Mouse (Mus musculus): ENCODE measurements at regions not wholly inside any gene's neighbourhood (a gene's known extent, or its start where the extent isn't known, plus 50 kb on each side); places are given as distances from the start of the nearest gene placed in this dataset.

GRCm38 (mm10) chr13:99606606-99606990 is 90.3 kb upstream of the Map1b start:
- H3K4me3 ChIP-seq = no peak overlapping the region
- DNase-seq (ENCODE audit: low spot score) = no peak
- H3K27ac ChIP-seq = no peak overlapping the region
- no peaks in the 10 kb centered on the region for H3K36me3 ChIP-seq
- 41% methylated on average over 1 of the region's 1 CpGs for WGBS
- H3K4me1 ChIP-seq = peaks cover 37% of the 10 kb centered on the region
- H3K9me3 ChIP-seq (replicated peaks) = peaks cover 2% of the 10 kb centered on the region; the same call in 1 of the 2 replicates
- no peaks in the 10 kb centered on the region for H3K27me3 ChIP-seq (ENCODE audit: low read depth, poor library complexity, severe bottlenecking)

GRCm38 (mm10) chr13:99605866-99606605 is 89.7 kb upstream of the Map1b start:
- 76% methylated on average over 2 of the region's 2 CpGs for WGBS
- H3K4me3 ChIP-seq = no peak overlapping the region
- H3K4me1 ChIP-seq = peaks cover 37% of the 10 kb centered on the region
- no peaks in the 10 kb centered on the region for H3K36me3 ChIP-seq
- peaks cover 2% of the 10 kb centered on the region; the same call in 1 of the 2 replicates for H3K9me3 ChIP-seq (replicated peaks)
- H3K27ac ChIP-seq = no peak overlapping the region
- no peak for DNase-seq (ENCODE audit: low spot score)
- H3K27me3 ChIP-seq (ENCODE audit: low read depth, poor library complexity, severe bottlenecking) = no peaks in the 10 kb centered on the region

DNA sequence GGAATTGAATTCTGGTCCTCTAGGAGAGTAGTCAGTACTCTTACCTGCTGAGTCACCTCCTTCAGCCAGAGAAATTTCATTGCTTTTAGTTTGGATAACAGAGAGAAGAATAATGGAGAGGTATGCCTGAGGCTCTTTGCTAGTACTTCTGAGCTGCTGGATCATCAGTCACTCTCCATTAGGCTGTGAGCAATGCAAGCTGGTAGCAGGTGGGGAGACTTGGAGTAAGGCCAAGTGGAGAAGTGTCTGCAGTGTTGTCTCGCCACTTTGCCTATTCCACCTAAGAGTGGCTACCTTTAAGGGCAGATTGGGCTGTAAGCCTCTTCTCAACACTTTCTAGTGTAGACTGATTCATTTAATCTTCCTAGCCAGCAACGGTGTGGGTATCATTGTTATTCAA is 81.6 kb upstream of the Map1b start:
- Histone ChIP-seq H3K27me3 (ENCODE audit: low read depth, poor library complexity, severe bottlenecking) (peaks cover 10% of the 10 kb centered on the region; the same call in 1 of the 2 replicates), H3K36me3 (no peaks in the 10 kb centered on the region), H3K9me3 (replicated peaks) (no peaks in the 10 kb centered on the region), H3K27ac (no peak overlapping the region), H3K4me3 (no peak overlapping the region), H3K4me1 (peaks cover 6% of the 10 kb centered on the region)
- 84% methylated on average over 2 of the region's 2 CpGs for WGBS
- DNase-seq (ENCODE audit: low spot score) = no peak

DNA sequence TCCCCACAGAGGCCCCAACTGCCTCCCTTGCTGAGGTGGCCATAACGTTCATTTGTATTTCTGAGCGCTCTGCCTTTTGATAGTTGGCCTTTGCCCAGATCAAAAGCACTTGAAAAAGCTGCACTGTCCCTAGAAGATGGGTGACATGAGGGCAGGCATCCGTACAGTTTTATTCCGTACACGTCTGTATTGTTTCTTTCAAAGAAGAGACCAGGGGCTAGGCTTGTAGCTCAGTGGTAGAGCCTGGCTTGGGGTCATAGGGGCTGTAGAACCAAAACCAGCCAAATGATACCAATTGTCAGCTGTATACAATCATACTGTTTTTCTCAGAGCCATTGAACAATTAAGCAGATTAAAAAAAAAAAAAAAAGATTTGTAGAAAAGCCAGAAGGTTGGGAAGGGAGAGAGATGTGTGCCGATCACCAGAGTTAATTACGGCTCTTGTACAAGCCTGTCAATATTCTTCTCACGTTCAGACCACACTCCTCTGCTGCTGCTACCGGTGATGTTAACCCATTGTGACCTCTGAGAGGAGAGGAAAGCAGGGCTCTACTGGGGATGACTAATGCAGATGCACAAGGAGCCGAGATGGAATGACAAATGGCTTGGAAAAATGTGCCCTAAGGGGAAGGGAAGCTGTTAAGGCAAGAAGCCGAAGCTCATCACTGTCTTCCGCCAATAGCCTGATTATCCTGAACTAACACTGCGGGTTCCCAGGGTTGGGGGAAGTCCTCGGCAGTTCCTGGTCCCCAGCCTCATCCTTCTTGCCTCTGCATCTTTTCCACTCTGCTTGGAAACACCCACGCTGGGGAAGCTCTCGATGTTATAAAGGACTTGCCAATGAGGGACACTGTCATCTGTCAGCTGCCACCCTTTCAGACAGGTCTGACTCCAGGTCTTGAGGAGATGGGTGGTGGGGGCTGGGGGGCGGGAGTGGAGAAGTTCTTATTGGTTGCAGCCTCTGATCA is 77.8 kb upstream of the Map1b start:
- peaks cover 11% of the 10 kb centered on the region; the same call in 1 of the 2 replicates for H3K27me3 ChIP-seq (ENCODE audit: low read depth, poor library complexity, severe bottlenecking)
- no peak overlapping the region for H3K4me3 ChIP-seq
- no peak overlapping the region for H3K27ac ChIP-seq
- H3K4me1 ChIP-seq = peaks cover 10% of the 10 kb centered on the region
- no peak for DNase-seq (ENCODE audit: low spot score)
- H3K9me3 ChIP-seq (replicated peaks) = no peaks in the 10 kb centered on the region
- H3K36me3 ChIP-seq = no peaks in the 10 kb centered on the region
- WGBS = 47% methylated on average over 17 of the region's 17 CpGs

- peaks cover 11% of the 10 kb centered on the region; the same call in 1 of the 2 replicates for H3K27me3 ChIP-seq (ENCODE audit: low read depth, poor library complexity, severe bottlenecking)
- H3K4me3 ChIP-seq = no peak overlapping the region
- no peaks in the 10 kb centered on the region for H3K9me3 ChIP-seq (replicated peaks)
- DNase-seq (ENCODE audit: low spot score) = no peak
- H3K36me3 ChIP-seq = no peaks in the 10 kb centered on the region
- no peak overlapping the region for H3K27ac ChIP-seq
- H3K4me1 ChIP-seq = peaks cover 10% of the 10 kb centered on the region
- 59% methylated on average over 8 of the region's 8 CpGs for WGBS
These were observed 76.9 kb upstream of the Map1b start for GRCm38 (mm10) chr13:99593243-99593635.

- H3K27ac ChIP-seq = no peak overlapping the region
- 14% methylated on average over 15 of the region's 15 CpGs for WGBS
- no peak for DNase-seq (ENCODE audit: low spot score)
- no peak overlapping the region; the same call in 1 of the 2 replicates for H3K4me3 ChIP-seq
- peaks cover 11% of the 10 kb centered on the region; the same call in 1 of the 2 replicates for H3K27me3 ChIP-seq (ENCODE audit: low read depth, poor library complexity, severe bottlenecking)
- H3K36me3 ChIP-seq = no peaks in the 10 kb centered on the region
- H3K9me3 ChIP-seq (replicated peaks) = no peaks in the 10 kb centered on the region
- peaks cover 10% of the 10 kb centered on the region for H3K4me1 ChIP-seq
These were observed 76.4 kb upstream of the Map1b start for GRCm38 (mm10) chr13:99592596-99593242.

GRCm38 (mm10) chr13:99588646-99589045 is 72.3 kb upstream of the Map1b start:
- Histone ChIP-seq H3K4me3 (no peak overlapping the region), H3K36me3 (no peaks in the 10 kb centered on the region), H3K27me3 (ENCODE audit: low read depth, poor library complexity, severe bottlenecking) (peaks cover 9% of the 10 kb centered on the region; the same call in 1 of the 2 replicates), H3K27ac (no peak overlapping the region), H3K4me1 (peaks cover 8% of the 10 kb centered on the region), H3K9me3 (replicated peaks) (no peaks in the 10 kb centered on the region)
- 87% methylated on average over 8 of the region's 8 CpGs for WGBS
- no peak for DNase-seq (ENCODE audit: low spot score)

GRCm38 (mm10) chr13:99583841-99584240 is 67.5 kb upstream of the Map1b start:
- no peaks in the 10 kb centered on the region for H3K27me3 ChIP-seq (ENCODE audit: low read depth, poor library complexity, severe bottlenecking)
- DNase-seq (ENCODE audit: low spot score) = no peak
- H3K4me1 ChIP-seq = peaks cover 8% of the 10 kb centered on the region
- no peaks in the 10 kb centered on the region for H3K36me3 ChIP-seq
- no peaks in the 10 kb centered on the region for H3K9me3 ChIP-seq (replicated peaks)
- H3K27ac ChIP-seq = no peak overlapping the region
- H3K4me3 ChIP-seq = no peak overlapping the region
- WGBS = 32% methylated on average over 3 of the region's 3 CpGs

GRCm38 (mm10) chr13:99580296-99580695 is 64.0 kb upstream of the Map1b start:
- Histone ChIP-seq H3K4me1 (peaks cover 8% of the 10 kb centered on the region), H3K9me3 (replicated peaks) (no peaks in the 10 kb centered on the region), H3K27ac (no peak overlapping the region), H3K36me3 (no peaks in the 10 kb centered on the region), H3K4me3 (no peak overlapping the region), H3K27me3 (ENCODE audit: low read depth, poor library complexity, severe bottlenecking) (no peaks in the 10 kb centered on the region)
- WGBS = 90% methylated on average over 5 of the region's 5 CpGs
- DNase-seq (ENCODE audit: low spot score) = no peak

DNA sequence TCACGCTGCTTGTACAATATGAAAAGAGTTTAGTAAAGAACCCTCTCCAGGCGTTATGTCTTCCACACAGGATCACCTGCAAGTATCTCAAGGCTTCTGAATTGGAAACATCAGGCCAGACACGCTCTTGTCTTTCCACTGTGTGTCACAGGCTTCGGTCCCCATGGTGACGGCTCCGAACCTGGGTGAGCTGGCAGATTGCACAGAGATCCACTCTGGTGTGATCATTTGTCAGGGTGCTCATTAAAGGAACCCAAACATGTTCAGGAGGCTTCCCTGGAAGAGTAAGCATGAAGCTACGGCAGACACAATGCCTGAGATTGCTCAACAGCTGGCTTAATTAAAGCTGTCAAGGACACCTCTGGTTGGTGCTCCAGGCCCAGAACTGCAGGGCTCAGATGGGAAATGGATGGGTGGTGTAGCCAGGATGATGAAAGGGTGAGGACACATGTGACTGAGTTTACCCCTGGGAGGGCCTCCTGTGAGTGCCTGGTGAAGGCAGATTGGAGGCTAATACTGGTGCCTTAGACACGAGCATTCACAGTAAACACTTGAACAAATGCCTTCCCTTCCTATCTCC is 63.3 kb upstream of the Map1b start:
- H3K4me1 ChIP-seq = peaks cover 8% of the 10 kb centered on the region
- H3K4me3 ChIP-seq = no peak overlapping the region
- no peak for DNase-seq (ENCODE audit: low spot score)
- 70% methylated on average over 8 of the region's 8 CpGs for whole genome bisulfite sequencing
- H3K27me3 ChIP-seq (ENCODE audit: low read depth, poor library complexity, severe bottlenecking) = no peaks in the 10 kb centered on the region
- no peaks in the 10 kb centered on the region for H3K9me3 ChIP-seq (replicated peaks)
- H3K27ac ChIP-seq = no peak overlapping the region
- H3K36me3 ChIP-seq = no peaks in the 10 kb centered on the region

- H3K9me3 ChIP-seq (replicated peaks) = no peaks in the 10 kb centered on the region
- H3K36me3 ChIP-seq = no peaks in the 10 kb centered on the region
- no peak overlapping the region for H3K27ac ChIP-seq
- no peak for DNase-seq (ENCODE audit: low spot score)
- WGBS = 95% methylated on average over 4 of the region's 4 CpGs
- H3K4me3 ChIP-seq = no peak overlapping the region
- H3K27me3 ChIP-seq (ENCODE audit: low read depth, poor library complexity, severe bottlenecking) = no peaks in the 10 kb centered on the region
- H3K4me1 ChIP-seq = peaks cover 8% of the 10 kb centered on the region
These were observed 61.3 kb upstream of the Map1b start for GRCm38 (mm10) chr13:99577686-99578085.

DNA sequence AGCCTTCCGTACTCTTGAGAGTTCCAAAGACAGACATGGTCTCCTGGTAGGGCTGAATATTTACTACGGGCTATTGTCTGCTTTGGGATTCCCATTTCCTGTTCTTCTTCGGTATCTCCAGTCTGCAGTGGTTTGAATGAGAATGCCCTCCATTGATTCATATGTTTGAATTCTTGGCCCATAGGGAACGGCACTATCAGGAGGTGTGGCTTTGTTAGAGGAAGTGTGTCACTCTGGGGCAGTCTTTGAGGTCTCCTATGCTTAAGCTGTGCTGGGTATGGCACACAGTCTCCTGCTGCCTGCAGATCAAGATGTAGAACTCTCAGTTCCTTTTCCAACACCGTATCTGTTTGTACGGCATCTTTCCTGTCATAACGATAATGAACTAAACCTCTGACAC is 56.7 kb upstream of the Map1b start:
- no peaks in the 10 kb centered on the region for H3K27me3 ChIP-seq (ENCODE audit: low read depth, poor library complexity, severe bottlenecking)
- H3K27ac ChIP-seq = no peak overlapping the region
- WGBS = 91% methylated on average over 7 of the region's 7 CpGs
- no peaks in the 10 kb centered on the region for H3K36me3 ChIP-seq
- DNase-seq (ENCODE audit: low spot score) = no peak
- no peak overlapping the region for H3K4me3 ChIP-seq
- no peaks in the 10 kb centered on the region for H3K4me1 ChIP-seq
- H3K9me3 ChIP-seq (replicated peaks) = no peaks in the 10 kb centered on the region
